Mouse (Mus musculus) cerebellum, adult 9-10 months (tissue): ENCODE measurements at regions not wholly inside any gene's neighbourhood (a gene's known extent, or its start where the extent isn't known, plus 50 kb on each side); places are given as distances from the start of the nearest gene placed in this dataset.

Source experiments
- DNase-seq: peaks from one replicate; pipeline ENCODE4 v3.0.0; 2022

DNA sequence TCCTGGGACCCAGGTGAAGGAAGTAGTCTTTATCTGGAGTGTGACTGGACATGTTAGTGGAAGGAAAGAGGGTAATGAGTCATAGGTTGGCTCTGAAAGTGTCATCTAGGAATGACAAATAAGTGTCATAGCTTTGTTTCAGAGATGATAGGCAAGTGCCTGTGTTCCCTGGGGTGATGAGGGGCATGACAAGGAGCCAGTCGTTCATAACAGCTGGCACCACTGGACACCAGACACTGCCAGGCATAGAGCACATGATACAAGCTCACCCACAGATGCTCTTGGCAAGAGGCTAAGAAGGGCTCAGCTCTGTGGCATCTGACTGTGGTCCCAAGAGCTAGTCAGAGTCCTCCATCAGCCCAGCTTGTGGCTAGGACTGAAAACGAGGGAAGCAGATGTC is 171.0 kb downstream of the Rab11fip4 start:
- DNase-seq = no peak

DNA sequence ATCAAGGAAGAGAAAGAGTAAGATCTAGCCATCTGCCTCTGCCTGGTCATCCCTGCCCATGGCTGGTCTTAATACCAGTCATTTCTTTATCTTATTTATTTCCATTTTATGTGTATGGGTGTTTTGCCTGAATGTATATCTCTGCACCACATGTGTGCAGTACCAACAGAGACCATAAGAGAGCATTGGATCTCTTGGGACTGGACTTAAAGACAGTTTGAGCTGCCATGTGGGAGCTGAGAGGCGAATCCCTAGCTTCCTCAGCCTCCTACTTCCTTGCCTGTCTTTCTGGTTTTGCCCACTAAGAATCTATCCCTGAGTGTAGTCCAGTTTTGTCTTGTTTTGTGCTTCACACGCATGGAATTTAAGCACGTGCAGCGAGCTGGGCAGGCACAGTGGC is 169.5 kb downstream of the Rab11fip4 start:
- DNase-seq = no peak

DNA sequence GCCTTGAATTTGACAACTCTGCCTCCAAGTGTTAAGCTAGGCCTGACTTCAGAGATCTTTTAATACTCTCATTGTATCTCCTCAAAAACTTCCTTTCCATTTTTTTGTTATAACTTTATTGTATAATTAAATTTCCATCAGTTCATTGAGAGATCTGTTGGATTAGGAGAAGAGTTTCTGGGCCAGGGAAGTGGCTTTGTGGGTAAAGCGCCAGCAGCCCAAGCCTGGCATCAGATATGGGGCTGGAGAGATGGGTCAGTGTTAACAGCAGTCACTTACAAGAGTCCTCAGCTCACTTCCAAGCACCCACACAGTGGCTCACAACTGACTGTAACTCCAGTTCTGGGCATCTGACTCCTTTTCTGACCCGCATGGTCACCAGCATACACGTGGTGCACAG is 167.3 kb downstream of the Rab11fip4 start:
- no peak for DNase-seq

DNA sequence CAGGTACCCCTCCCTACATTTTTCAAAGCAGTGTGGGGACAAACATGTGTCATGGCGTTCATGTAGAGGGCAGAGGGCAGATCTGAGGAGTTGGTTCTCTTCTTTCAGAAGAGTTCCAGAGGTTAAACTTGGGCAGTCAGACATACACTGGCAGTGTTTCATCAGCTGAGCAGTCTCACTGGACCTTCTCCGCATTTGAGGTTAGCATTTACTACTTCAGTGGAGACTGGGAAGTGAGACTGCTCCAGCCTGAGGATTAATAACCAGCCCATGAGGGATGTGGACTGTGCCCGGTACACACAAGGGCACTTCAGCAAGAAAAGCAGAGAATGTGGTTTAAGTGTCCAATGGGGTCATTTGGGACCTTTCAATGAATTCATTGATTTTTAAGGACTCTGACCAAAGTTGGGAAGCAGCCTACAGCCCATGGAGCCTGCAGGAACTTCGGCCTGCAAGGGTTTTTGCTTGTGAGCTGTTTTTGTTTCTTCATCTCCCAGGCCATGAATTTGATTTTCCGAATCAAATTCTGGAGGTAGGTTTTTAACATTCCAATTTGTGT is 166.6 kb downstream of the Rab11fip4 start:
- DNase-seq = no peak

DNA sequence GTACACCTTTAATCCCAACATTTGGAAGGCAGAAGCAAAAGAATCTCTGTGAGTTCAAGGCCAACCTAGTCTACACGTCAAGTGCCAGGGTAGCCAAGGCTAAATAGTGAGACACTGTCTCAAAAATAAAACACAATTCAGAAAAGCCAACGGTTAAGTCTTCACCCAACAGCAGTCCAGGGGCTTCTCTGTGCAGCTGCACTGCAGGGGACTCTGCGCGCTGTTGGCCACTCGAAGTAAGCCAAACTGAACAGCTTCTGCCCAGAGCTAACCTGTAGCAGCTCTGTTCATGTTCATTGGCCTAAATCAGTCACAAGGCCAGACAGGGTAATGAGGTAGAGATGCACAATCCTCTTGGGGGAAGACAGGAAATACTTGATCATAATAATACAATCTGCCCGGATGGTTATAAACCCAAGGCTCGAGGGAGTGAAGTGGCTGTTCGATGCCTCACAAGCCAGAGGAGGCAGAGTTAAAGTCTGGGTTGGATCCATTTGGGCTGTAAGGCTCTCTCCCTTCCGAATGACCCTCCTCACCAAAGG is 165.4 kb downstream of the Rab11fip4 start:
- no peak for DNase-seq

DNA sequence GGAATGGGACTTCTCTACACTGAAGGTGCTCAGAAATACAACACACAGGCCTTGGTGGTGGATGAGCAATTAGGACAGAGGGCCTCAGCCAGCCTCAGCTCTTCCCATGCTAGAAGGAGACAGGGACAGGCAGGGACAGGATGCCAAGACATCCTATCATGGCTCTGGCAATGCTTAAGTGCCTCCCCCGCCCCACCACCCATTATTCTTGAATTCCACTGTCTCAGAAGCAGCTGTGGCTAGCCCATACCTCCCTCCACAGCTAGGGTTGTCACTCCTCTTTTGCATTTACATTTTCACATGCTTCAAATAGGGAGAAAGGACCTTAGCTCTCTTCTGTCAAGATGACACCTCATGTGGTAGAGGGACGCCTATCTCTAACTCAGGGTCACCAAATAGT is 162.5 kb downstream of the Rab11fip4 start:
- no peak for DNase-seq

DNA sequence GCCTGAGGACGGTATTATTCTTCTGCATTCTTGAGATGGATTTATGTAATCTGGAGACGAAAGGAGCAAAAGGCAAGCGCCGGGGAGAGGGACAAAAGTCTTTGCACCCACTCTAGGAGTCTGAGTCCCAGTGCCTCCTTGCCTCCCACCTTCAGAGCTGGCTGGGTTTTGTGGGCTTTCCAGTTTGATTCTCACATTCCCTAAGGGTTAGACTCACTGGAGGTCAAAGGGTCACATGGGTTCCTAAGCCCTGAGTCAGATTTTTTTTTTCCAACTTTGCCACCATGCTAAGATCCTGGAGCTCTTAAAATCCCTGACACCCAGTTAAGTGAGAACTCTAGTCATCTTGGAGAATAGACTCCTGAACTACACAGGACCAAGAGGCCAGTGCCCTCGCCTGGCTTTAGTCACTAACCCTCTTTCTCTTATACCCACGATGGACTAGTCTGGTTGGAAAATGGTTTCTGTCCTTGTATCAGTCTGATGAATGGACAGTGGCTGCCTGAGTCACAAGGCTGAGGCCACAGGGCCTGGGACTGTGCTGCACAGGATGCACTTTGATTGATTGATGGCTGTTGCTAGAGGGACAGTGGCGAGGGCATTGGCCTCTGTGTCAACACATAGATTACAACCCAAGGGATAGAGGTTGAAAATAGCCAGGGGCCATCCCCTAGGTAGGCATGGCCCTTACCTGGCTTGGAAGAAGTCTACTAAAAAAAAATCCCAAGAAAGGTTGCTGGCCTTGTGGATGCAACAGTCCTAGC is 161.9 kb downstream of the Rab11fip4 start:
- no peak for DNase-seq

DNA sequence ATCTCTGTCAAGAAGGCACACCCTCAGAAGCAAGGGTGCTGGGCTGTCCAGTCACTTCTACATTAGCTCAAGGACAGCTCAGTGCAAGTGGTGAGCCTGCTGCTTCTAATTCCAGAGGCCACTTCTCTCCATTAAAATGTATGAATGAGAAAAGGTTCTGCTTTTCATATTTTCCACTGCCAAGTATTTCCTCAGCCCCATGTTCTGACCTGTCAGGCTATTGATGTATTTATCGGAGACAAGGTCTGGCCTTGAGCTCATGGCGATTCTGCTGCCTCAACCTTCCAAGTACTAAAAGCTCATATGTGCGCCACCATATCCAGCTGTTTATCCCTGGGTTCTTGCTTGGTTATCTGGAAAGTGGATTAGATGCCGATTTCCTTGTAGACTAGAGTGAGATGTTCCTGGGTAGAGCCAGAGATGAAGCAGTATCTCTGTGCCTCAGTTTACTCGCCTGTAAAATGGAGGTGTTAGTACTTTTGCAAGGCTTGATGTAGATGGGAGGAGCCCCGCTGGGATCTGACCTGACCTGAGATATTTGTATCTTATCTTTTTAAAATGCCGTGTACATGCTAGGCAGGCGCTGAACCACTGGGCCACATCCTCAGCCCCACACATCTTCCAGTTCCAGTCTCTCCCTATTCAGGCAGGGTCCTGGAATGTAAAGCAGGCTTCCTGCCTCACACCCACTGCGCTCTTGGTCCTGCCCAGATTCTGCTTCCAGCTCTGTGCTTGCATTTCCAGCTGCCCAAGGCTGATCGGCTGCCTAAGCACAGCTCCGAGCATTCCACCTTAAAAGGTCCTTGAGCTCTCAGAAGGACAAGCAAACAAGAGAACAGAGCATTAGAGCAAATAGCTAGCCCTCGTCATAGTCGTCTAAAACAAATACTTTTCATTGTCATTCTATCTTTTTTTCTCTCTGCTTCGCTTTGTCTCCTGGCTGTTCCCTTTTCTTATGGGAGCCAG is 161.0 kb downstream of the Rab11fip4 start:
- no peak for DNase-seq

DNA sequence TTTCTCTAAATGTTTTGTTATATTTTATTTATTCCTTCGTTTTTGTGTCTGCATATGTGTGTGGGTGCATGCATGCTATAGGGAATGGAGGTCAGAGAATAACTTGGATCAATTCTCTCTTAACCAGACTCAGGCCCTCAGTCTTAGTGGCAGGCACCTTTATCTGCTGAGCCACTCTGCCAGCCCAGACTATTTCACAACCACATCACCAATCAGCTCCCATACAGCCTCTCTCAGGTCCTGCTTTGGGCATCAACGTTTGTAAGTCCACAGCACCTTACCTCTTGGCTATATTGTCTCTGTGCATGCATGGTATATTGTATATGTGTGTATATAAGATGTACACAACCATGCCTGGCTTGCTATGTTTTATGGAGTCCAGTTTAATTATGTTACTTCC is 159.9 kb downstream of the Rab11fip4 start:
- DNase-seq = no peak

DNA sequence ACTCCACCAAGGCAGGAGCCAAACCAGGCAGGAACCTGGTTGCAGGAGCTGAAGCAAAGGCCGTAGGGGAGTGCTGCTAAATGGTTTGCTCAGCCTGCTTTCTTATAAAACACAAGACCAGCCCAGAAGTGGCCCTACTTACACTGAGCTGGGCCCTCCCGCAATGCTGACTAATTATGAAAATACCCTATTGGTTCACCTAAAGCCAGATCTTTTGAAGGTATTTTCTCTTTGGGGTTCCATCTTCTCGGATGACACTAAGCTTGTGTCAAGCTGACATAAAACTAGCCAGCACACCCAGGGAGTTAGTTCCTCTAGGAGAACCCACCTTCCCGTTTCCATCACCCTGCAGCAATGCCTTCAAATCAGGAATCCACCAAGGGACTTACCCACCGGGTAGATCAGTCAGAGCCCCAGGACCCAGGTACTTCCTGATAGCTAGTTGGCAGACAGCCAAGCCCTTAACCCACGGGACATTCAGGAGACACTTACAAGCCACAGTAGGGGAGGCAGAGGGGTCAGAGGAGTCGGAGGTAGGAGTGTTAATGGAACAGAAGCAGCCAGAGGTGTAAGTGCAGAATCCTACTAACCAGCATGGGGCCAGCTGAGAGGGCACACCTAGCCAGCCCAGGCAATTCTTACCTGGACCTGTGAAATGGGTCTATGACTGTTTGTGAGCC is 158.9 kb downstream of the Rab11fip4 start:
- DNase-seq = no peak

DNA sequence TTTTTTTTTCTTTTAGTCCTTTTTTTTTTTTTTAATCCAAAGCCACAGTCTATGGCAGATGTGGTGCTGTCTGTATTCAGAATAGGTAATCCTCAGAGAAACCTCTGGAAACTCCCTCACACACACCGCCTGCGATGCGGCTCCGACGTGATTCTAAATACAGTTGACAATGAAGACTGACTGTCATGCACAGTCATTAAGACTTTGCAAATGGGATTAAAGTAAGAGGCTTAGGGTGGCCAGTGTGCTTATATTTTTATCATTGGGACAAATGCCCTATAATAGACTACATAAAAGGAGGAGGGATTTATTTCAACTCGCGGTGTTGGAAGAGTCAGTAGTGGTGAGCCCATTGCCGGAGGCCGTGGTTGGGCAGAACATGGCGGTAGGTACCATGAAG is 158.1 kb downstream of the Rab11fip4 start:
- DNase-seq = no peak

DNA sequence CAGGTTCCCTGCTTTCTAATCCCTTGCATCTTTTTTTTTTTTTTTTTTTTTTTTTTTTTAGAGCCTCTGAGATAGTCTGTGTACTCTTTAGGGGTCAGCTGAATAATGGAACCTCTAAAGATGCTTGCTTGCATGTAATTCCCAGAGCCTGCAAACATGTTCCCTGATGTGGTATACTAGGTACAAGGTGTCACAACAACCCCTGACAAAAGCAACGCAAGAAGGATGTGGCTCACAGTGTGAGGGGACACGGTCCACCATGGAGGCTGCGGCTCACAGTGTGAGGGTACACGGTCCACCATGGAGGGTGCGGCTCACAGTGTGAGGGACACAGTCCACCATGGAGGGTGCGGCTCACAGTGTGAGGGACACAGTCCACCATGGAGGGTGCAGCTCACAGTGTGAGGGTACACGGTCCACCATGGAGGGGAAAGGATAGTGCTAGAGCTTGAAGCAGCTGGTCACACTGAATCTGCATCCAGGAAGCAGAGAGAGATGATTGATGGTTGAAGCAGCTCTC is 157.7 kb downstream of the Rab11fip4 start:
- DNase-seq = no peak

DNA sequence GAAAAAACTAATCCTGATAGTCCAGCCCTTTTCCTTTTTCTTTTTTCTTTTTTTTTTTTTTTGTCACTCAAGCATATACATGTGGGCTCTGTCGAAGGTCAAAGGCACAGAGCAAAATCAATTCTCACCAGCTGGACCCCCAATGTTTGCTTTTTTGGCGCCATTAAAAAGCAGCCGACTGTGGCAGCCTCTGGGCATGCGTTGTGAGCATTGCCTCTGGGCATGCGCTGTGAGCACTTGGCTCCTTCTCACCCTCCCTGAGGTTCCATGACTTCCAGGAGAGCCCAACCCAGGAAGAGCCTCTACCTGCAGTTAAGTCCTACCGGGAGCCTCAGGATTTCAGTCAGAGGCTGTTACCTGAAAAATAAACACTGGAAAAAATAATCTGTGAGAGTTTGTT is 156.8 kb downstream of the Rab11fip4 start:
- no peak for DNase-seq
